ENCODE assay signal across 8 mouse cellular contexts in genomic region chr7:45720413-45721233, GRCm38 (mm10). TPM values are rescaled to one million over a fixed set of nuclear protein-coding genes. Genes with fewer than 3 reads are reported as not detected.
DNase-seq lines count a peak whose midpoint lies in the region; ATAC-seq lines count a peak whose summit lies in the region.

TSS of gene Fam83e (plus strand) at chr7:45721212.

- peaks cover 73% of the 10 kb centered on the region for H3K36me3 ChIP-seq in megakaryocyte, embryonic 14.5 days (replicated peaks; ENCODE audit: low read length)
- peaks cover 28% of the 10 kb centered on the region for H3K36me3 ChIP-seq in hindbrain, embryonic 16.5 days (ENCODE audit: control insufficient read depth, insufficient read depth, low read length)
- H3K36me3 ChIP-seq in midbrain, embryonic 13.5 days: peaks cover 66% of the 10 kb centered on the region

- 82% methylated on average over 13 of the region's 14 CpGs for WGBS in hindbrain, embryonic 16.5 days
- 82% methylated on average over 14 of the region's 14 CpGs for WGBS in midbrain, embryonic 13.5 days

- no peak for ATAC-seq in megakaryocyte, adult 5-6 weeks (ENCODE audit: poor library complexity, severe bottlenecking)
- ATAC-seq in hindbrain, embryonic 16.5 days: no peak
- no peak for ATAC-seq in midbrain, embryonic 13.5 days

- H3K27ac ChIP-seq in hindbrain, embryonic 16.5 days (ENCODE audit: low read depth, low read length): peak within 1 kb of the TSS; percentile 27; the same call in 1 of the 2 replicates
- H3K27ac ChIP-seq in midbrain, embryonic 13.5 days: peak within 1 kb of the TSS; percentile 28; the same call in 1 of the 2 replicates

- H3K4me3 ChIP-seq in megakaryocyte, embryonic 14.5 days (replicated peaks): peak within 1 kb of the TSS; percentile 21
- no peak within 1 kb of the TSS for H3K4me3 ChIP-seq in hindbrain, embryonic 16.5 days (ENCODE audit: low read length)
- no peak within 1 kb of the TSS for H3K4me3 ChIP-seq in midbrain, embryonic 13.5 days (replicated peaks)

- no peak within 1 kb of the TSS for H3K4me2 ChIP-seq in hindbrain, embryonic 16.5 days (ENCODE audit: low read length)
- no peak within 1 kb of the TSS for H3K4me2 ChIP-seq in midbrain, embryonic 13.5 days (replicated peaks)

- H3K27me3 ChIP-seq in megakaryocyte, embryonic 14.5 days (replicated peaks): no peaks in the 10 kb centered on the region
- no peaks in the 10 kb centered on the region for H3K27me3 ChIP-seq in hindbrain, embryonic 16.5 days (replicated peaks; ENCODE audit: control insufficient read depth, insufficient read depth, low read length)
- no peaks in the 10 kb centered on the region for H3K27me3 ChIP-seq in midbrain, embryonic 13.5 days

- no peaks in the 10 kb centered on the region for H3K9me3 ChIP-seq in megakaryocyte, embryonic 14.5 days
- no peaks in the 10 kb centered on the region for H3K9me3 ChIP-seq in hindbrain, embryonic 16.5 days (ENCODE audit: control insufficient read depth, low read length)
- no peaks in the 10 kb centered on the region for H3K9me3 ChIP-seq in midbrain, embryonic 13.5 days

- no peak within 1 kb of the TSS for H3K9ac ChIP-seq in hindbrain, embryonic 16.5 days (ENCODE audit: low read depth, low read length)
- peak within 1 kb of the TSS; percentile 91; the same call in 1 of the 2 replicates for H3K9ac ChIP-seq in midbrain, embryonic 13.5 days (replicated peaks)

- peak; percentile 27 for DNase-seq in cerebellum, adult 8-10 months
- DNase-seq in cerebellum, postnatal 25 days: no peak
- DNase-seq in adrenal gland, postnatal 25 days: no peak
- no peak for DNase-seq in gastrocnemius, postnatal 25 days

- peaks cover 64% of the 10 kb centered on the region for H3K4me1 ChIP-seq in megakaryocyte, embryonic 14.5 days
- H3K4me1 ChIP-seq in hindbrain, embryonic 16.5 days (ENCODE audit: control insufficient read depth, insufficient read depth, low read depth, low read length): peaks cover 31% of the 10 kb centered on the region
- peaks cover 38% of the 10 kb centered on the region for H3K4me1 ChIP-seq in midbrain, embryonic 13.5 days (replicated peaks)

RNA-seq across cellular contexts. Expression of gene Fam83e, which starts in this region (rescaled TPM):
- polyA plus RNA-seq in megakaryocyte, embryonic 14.5 days (2012; ENCODE audit: insufficient read depth, low replicate concordance): not detected in 2 replicates
- total RNA-seq in megakaryocyte, adult 5-6 weeks (2015): 0.18 and 0.29 TPM in 2 replicates
- 0.12 and 0.22 TPM in 2 replicates for total RNA-seq in megakaryocyte, adult 5-6 weeks (2017)
- polyA plus RNA-seq in hindbrain, embryonic 16.5 days (2015; fragmentation: Nextera tagmentation; extraction: Ambion mirVana): 0.37 and 0.44 TPM in 2 replicates
- polyA plus RNA-seq in midbrain, embryonic 13.5 days (2015; fragmentation: Nextera tagmentation; extraction: Ambion mirVana): 1.0 and 1.3 TPM in 2 replicates
- total RNA-seq in adrenal gland, postnatal 25 days (2021): 0.30 and 0.76 TPM in 2 replicates
- total RNA-seq in gastrocnemius, postnatal 25 days (2021): under 1 TPM; 0.13 to 0.29 TPM
